Mouse (Mus musculus): ENCODE measurements at regions not wholly inside any gene's neighbourhood (a gene's known extent, or its start where the extent isn't known, plus 50 kb on each side); places are given as distances from the start of the nearest gene placed in this dataset.

- no peak for TF ChIP-seq CTCF (conservative IDR thresholded peaks at IDR 0.05; ENCODE audit: low read length)
- no peak for TF ChIP-seq NANOG (IDR thresholded peaks at IDR 0.05; ENCODE audit: borderline replicate concordance, low read length)
- TF ChIP-seq POU5F1 (IDR thresholded peaks at IDR 0.05; ENCODE audit: borderline replicate concordance, low read length) = no peak
Measured at GRCm38 (mm10) chr6:140258101-140258500, 165.8 kb upstream of the Plekha5 start.
